Mouse (Mus musculus): ENCODE results near the gene Rap1gap. TPM values are rescaled to one million over a fixed set of nuclear protein-coding genes. Genes with fewer than 3 reads are reported as not detected.

Rap1gap gene
- polyA plus RNA-seq, 2 experiments = 1.7 to 2.7 TPM

- ATAC-seq (ENCODE audit: insufficient read depth) = no peak
Observed at GRCm38 (mm10) chr4:137675566-137675965, 11.0 kb downstream of the Rap1gap start.

GRCm38 (mm10) chr4:137676057-137676456, 11.5 kb downstream of the Rap1gap start:
- WGBS (ENCODE audit: insufficient replicate concordance) = 10% methylated on average over 11 of the region's 11 CpGs
- ATAC-seq (ENCODE audit: insufficient read depth) = no peak
- peaks cover 3% of the 10 kb centered on the region for H3K27me3 ChIP-seq (ENCODE audit: control insufficient read depth, insufficient read depth, low read length)

More at GRCm38 (mm10) chr4:137675566-137675965, 11.0 kb downstream of the Rap1gap start:
- no peak for TF ChIP-seq CTCF (IDR thresholded peaks at IDR 0.05; ENCODE audit: low read depth)
- TF ChIP-seq EP300 (IDR thresholded peaks at IDR 0.05; ENCODE audit: low read depth) = no peak
- no peak overlapping the region for H3K4me3 ChIP-seq (ENCODE audit: insufficient read depth in 1 of 2, low read depth in 2 of 2, low read length in 2 of 2)
- WGBS (ENCODE audit: insufficient replicate concordance) = 60% methylated on average over 7 of the region's 7 CpGs
- H3K4me2 ChIP-seq (ENCODE audit: low read depth) = no peak overlapping the region
- peaks cover 2% of the 10 kb centered on the region for H3K27me3 ChIP-seq (ENCODE audit: control insufficient read depth, insufficient read depth, low read length)
- DNase-seq (ENCODE audit: low read depth in 3 of 3, low spot score in 3 of 3) = no peak
- no peaks in the 10 kb centered on the region for H3K36me3 ChIP-seq (replicated peaks; ENCODE audit: control insufficient read depth, insufficient read depth, low read depth)
- no peak overlapping the region for H3K27ac ChIP-seq
- H3K4me1 ChIP-seq (replicated peaks; ENCODE audit: control insufficient read depth in 2 of 2, insufficient read depth in 2 of 2, low read length in 1 of 2) = no peaks in the 10 kb centered on the region
- H3K9ac ChIP-seq (replicated peaks) = no peak overlapping the region
- no peaks in the 10 kb centered on the region for H3K9me3 ChIP-seq (ENCODE audit: control insufficient read depth, low read length)

GRCm38 (mm10) chr4:137676700-137677484, 12.4 kb downstream of the Rap1gap start:
- TF ChIP-seq CTCF (IDR thresholded peaks at IDR 0.05; ENCODE audit: low read depth) (no peak), EP300 (IDR thresholded peaks at IDR 0.05; ENCODE audit: low read depth) (no peak)
- Histone ChIP-seq H3K27ac (no peak overlapping the region), H3K27me3 (ENCODE audit: control insufficient read depth, insufficient read depth, low read length) (peaks cover 11% of the 10 kb centered on the region), H3K4me3 (ENCODE audit: insufficient read depth in 1 of 2, low read depth in 2 of 2, low read length in 2 of 2) (no peak overlapping the region), H3K9ac (replicated peaks) (no peak overlapping the region), H3K4me2 (ENCODE audit: low read depth) (no peak overlapping the region), H3K36me3 (replicated peaks; ENCODE audit: control insufficient read depth, insufficient read depth, low read depth) (no peaks in the 10 kb centered on the region), H3K4me1 (replicated peaks; ENCODE audit: control insufficient read depth in 2 of 2, insufficient read depth in 2 of 2, low read length in 1 of 2) (no peaks in the 10 kb centered on the region), H3K9me3 (ENCODE audit: control insufficient read depth, low read length) (no peaks in the 10 kb centered on the region)
- no peak for DNase-seq (ENCODE audit: low read depth in 3 of 3, low spot score in 3 of 3)
- 55% methylated on average over 13 of the region's 13 CpGs for WGBS (ENCODE audit: insufficient replicate concordance)
- ATAC-seq (ENCODE audit: insufficient read depth) = no peak

More at GRCm38 (mm10) chr4:137676057-137676456, 11.5 kb downstream of the Rap1gap start:
- no peaks in the 10 kb centered on the region for H3K9me3 ChIP-seq (ENCODE audit: control insufficient read depth, low read length)
- H3K4me1 ChIP-seq (replicated peaks; ENCODE audit: control insufficient read depth in 2 of 2, insufficient read depth in 2 of 2, low read length in 1 of 2) = no peaks in the 10 kb centered on the region
- H3K4me3 ChIP-seq (ENCODE audit: insufficient read depth in 1 of 2, low read depth in 2 of 2, low read length in 2 of 2) = no peak overlapping the region
- no peak overlapping the region for H3K27ac ChIP-seq
- no peak overlapping the region for H3K4me2 ChIP-seq (ENCODE audit: low read depth)
- no peak overlapping the region for H3K9ac ChIP-seq (replicated peaks)
- H3K36me3 ChIP-seq (replicated peaks; ENCODE audit: control insufficient read depth, insufficient read depth, low read depth) = no peaks in the 10 kb centered on the region
- DNase-seq (ENCODE audit: low read depth in 3 of 3, low spot score in 3 of 3) = peak in 2 of 3 experiments; percentile 17 to 23
- peak; percentile 90 for TF ChIP-seq CTCF (IDR thresholded peaks at IDR 0.05; ENCODE audit: low read depth)
- TF ChIP-seq EP300 (IDR thresholded peaks at IDR 0.05; ENCODE audit: low read depth) = no peak

GRCm38 (mm10) chr4:137677906-137678305, 13.4 kb downstream of the Rap1gap start:
- no peak for DNase-seq (ENCODE audit: low read depth in 3 of 3, low spot score in 3 of 3)
- no peak overlapping the region for H3K4me2 ChIP-seq (ENCODE audit: low read depth)
- H3K27ac ChIP-seq = no peak overlapping the region
- peaks cover 16% of the 10 kb centered on the region for H3K27me3 ChIP-seq (ENCODE audit: control insufficient read depth, insufficient read depth, low read length)
- ATAC-seq (ENCODE audit: insufficient read depth) = no peak
- H3K36me3 ChIP-seq (replicated peaks; ENCODE audit: control insufficient read depth, insufficient read depth, low read depth) = no peaks in the 10 kb centered on the region
- 71% methylated on average over 5 of the region's 5 CpGs for WGBS (ENCODE audit: insufficient replicate concordance)
- H3K9me3 ChIP-seq (ENCODE audit: control insufficient read depth, low read length) = no peaks in the 10 kb centered on the region
- no peak for TF ChIP-seq CTCF (IDR thresholded peaks at IDR 0.05; ENCODE audit: low read depth)
- TF ChIP-seq EP300 (IDR thresholded peaks at IDR 0.05; ENCODE audit: low read depth) = no peak
- no peak overlapping the region for H3K9ac ChIP-seq (replicated peaks)
- H3K4me1 ChIP-seq (replicated peaks; ENCODE audit: control insufficient read depth in 2 of 2, insufficient read depth in 2 of 2, low read length in 1 of 2) = no peaks in the 10 kb centered on the region
- H3K4me3 ChIP-seq (ENCODE audit: insufficient read depth in 1 of 2, low read depth in 2 of 2, low read length in 2 of 2) = no peak overlapping the region

- Histone ChIP-seq H3K9ac (replicated peaks) (no peak overlapping the region), H3K27me3 (ENCODE audit: control insufficient read depth, insufficient read depth, low read length) (peaks cover 16% of the 10 kb centered on the region), H3K36me3 (replicated peaks; ENCODE audit: control insufficient read depth, insufficient read depth, low read depth) (no peaks in the 10 kb centered on the region), H3K27ac (no peak overlapping the region), H3K4me2 (ENCODE audit: low read depth) (no peak overlapping the region), H3K4me3 (ENCODE audit: insufficient read depth in 1 of 2, low read depth in 2 of 2, low read length in 2 of 2) (no peak overlapping the region), H3K4me1 (replicated peaks; ENCODE audit: control insufficient read depth in 2 of 2, insufficient read depth in 2 of 2, low read length in 1 of 2) (no peaks in the 10 kb centered on the region), H3K9me3 (ENCODE audit: control insufficient read depth, low read length) (no peaks in the 10 kb centered on the region)
- TF ChIP-seq EP300 (IDR thresholded peaks at IDR 0.05; ENCODE audit: low read depth) (no peak), CTCF (IDR thresholded peaks at IDR 0.05; ENCODE audit: low read depth) (no peak)
- ATAC-seq (ENCODE audit: insufficient read depth) (no peak), DNase-seq (ENCODE audit: low read depth in 3 of 3, low spot score in 3 of 3) (no peak)
- WGBS (ENCODE audit: insufficient replicate concordance) = 46% methylated on average over 9 of the region's 9 CpGs
Observed at GRCm38 (mm10) chr4:137678568-137678967, 14.0 kb downstream of the Rap1gap start.

All from liver, embryonic 14.5 days (tissue).